Mouse (Mus musculus) limb, embryonic 12.5 days (tissue): Measurements from ENCODE around the gene Phf21a. TPM values are rescaled to one million over a fixed set of nuclear protein-coding genes. Genes with fewer than 3 reads are reported as not detected.

Source experiments
- ATAC-seq: fragments of 200-750 bp; cut with Nextera tagmentation; 2 replicates; pipeline ENCODE4 v1.8.0; 2017; ENCODE audit warnings: low read depth, moderate TSS enrichment; ENCODE audit not compliant: insufficient number of reproducible peaks, insufficient read depth, low FRiP score, low TSS enrichment
- H3K27ac ChIP-seq: fragments of 300-500 bp; sonication (generic); 2 replicates; pipeline ENCODE4 v1.5.1; 2016; ENCODE audit warnings: mild to moderate bottlenecking, moderate library complexity
- H3K27me3 ChIP-seq: fragments of 300-500 bp; sonication (generic); 2 replicates; pipeline ENCODE4 v1.6.1; 2016; ENCODE audit warnings: mild to moderate bottlenecking, moderate library complexity
- H3K36me3 ChIP-seq: fragments of 300-500 bp; sonication (generic); 2 replicates; pipeline ENCODE4 v1.6.1; 2016; ENCODE audit warnings: mild to moderate bottlenecking, moderate library complexity
- H3K4me1 ChIP-seq: fragments of 300-500 bp; sonication (generic); replicated peaks from 2 replicates; pipeline ENCODE4 v1.6.1; 2016
- H3K4me2 ChIP-seq: fragments of 300-500 bp; sonication (generic); 2 replicates; pipeline ENCODE4 v1.6.1; 2016; ENCODE audit warnings: mild to moderate bottlenecking, moderate library complexity
- H3K4me3 ChIP-seq: fragments of 300-500 bp; sonication (generic); replicated peaks from 2 replicates; pipeline ENCODE4 v1.5.1; 2016; ENCODE audit warnings: mild to moderate bottlenecking
- H3K9ac ChIP-seq: fragments of 300-500 bp; sonication (generic); replicated peaks from 2 replicates; pipeline ENCODE4 v1.6.1; 2016; ENCODE audit warnings: mild to moderate bottlenecking, moderate library complexity
- H3K9me3 ChIP-seq: fragments of 300-500 bp; sonication (generic); 2 replicates; pipeline ENCODE4 v1.6.1; 2016; ENCODE audit warnings: mild to moderate bottlenecking, moderate library complexity
- WGBS: fragments of 180-500 bp; shearing (Covaris S2); methylation state at CpG from one replicate; pipeline ENCODE4 v1.1.7; 2016; 5-methylcytosine and 5-hydroxymethylcytosine counted together
- polyA plus RNA-seq: library from polyadenylated mRNA; unstranded; fragments of >200 nt; fragmentation: Nextera tagmentation; extraction: Ambion mirVana; gene quantifications from 2 replicates; pipeline ENCODE4 v1.2.1, GENCODE M21; 2016

Gene Phf21a
- polyA plus RNA-seq, 1 experiment from 2014 or later = 34.2 TPM

DNA sequence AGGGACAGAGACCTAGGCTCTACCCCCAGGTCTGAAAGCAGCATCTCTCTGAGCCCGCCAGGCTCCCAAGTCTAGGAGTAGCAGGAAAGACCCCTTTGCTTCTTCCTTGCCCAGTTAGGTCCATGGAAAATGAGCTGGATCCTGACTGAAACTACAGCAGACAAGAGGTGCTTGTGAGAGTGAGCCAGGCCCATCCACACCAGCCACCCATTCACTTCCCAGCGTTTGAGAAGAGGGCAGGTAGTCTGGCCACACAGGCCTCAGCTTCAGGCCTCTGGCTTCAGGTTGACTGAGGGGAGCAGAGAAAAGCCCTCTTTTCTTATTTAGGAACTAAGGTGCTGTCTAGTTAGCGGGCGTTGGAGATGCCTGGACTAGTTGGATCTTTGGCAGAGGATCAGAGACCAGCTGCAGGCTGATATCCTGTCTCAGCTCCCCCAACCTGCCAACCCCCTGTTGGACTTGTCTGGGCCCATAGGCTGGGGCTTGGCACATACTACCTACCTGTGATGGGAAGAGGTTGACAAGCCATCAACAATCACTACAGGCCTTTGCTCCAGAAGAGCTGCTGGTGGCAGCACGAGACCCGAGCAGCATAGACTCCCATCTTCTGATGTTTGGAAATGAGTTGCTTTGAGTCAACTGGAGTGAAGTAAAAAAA, 269.8 kb downstream of the Phf21a start:
- Histone ChIP-seq H3K4me3 (no peak overlapping the region), H3K36me3 (peaks cover 75% of the 10 kb centered on the region), H3K4me2 (no peak overlapping the region), H3K4me1 (peaks cover 7% of the 10 kb centered on the region; the same call in 1 of the 2 replicates), H3K9ac (no peak overlapping the region), H3K9me3 (no peaks in the 10 kb centered on the region), H3K27me3 (no peaks in the 10 kb centered on the region), H3K27ac (no peak overlapping the region)
- WGBS = 91% methylated on average over 6 of the region's 6 CpGs
- ATAC-seq = no peak

DNA sequence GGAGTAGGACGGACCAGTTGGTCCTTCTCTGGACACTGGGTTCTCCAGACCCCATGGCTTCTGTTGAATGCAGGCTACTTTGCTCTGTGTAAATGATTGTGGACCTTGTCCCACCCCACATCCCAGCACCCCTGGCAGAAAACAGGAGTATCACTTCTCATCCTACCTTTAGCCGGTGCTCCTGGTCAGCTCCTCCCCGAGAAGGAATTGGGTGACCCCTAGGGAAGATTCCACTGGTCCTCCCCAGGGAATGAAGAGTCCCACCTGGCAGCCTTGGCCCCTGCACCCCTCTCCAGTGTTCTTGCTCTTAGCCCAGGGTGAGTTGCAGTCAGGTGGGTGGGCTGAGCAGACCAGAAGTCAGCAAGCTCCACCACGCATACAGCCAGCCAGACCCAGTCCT, 271.2 kb downstream of the Phf21a start:
- Histone ChIP-seq H3K4me1 (peaks cover 9% of the 10 kb centered on the region; the same call in 1 of the 2 replicates), H3K4me2 (no peak overlapping the region), H3K4me3 (no peak overlapping the region), H3K9me3 (no peaks in the 10 kb centered on the region), H3K9ac (no peak overlapping the region), H3K36me3 (peaks cover 61% of the 10 kb centered on the region), H3K27me3 (peaks cover 6% of the 10 kb centered on the region), H3K27ac (no peak overlapping the region)
- no peak for ATAC-seq
- WGBS = 94% methylated on average over 4 of the region's 4 CpGs

DNA sequence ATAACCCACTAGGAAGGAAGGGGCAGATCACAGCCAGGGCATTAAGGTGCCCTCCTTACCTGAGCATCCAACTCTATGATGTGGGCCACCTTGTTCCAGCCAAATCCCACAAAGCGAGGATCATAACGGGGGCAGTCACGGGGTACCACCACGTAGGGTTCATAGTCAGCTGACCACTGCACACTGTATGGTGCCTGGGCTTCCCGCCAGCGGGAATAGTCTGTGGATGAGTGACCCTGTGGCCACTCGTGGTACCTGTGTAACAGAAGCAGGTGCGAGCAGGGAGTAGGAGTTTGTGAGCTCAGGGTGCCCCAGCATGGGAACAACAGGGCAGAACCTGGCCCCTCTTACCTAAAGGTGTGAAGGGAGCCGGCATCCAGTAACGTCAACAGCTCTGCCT, 272.7 kb downstream of the Phf21a start:
- H3K4me2 ChIP-seq = no peak overlapping the region
- no peak for ATAC-seq
- no peaks in the 10 kb centered on the region for H3K9me3 ChIP-seq
- peaks cover 46% of the 10 kb centered on the region for H3K36me3 ChIP-seq
- no peak overlapping the region for H3K9ac ChIP-seq
- H3K4me3 ChIP-seq = no peak overlapping the region
- H3K4me1 ChIP-seq = peaks cover 24% of the 10 kb centered on the region
- H3K27me3 ChIP-seq = peaks cover 20% of the 10 kb centered on the region
- WGBS = 91% methylated on average over 10 of the region's 10 CpGs
- no peak overlapping the region for H3K27ac ChIP-seq

DNA sequence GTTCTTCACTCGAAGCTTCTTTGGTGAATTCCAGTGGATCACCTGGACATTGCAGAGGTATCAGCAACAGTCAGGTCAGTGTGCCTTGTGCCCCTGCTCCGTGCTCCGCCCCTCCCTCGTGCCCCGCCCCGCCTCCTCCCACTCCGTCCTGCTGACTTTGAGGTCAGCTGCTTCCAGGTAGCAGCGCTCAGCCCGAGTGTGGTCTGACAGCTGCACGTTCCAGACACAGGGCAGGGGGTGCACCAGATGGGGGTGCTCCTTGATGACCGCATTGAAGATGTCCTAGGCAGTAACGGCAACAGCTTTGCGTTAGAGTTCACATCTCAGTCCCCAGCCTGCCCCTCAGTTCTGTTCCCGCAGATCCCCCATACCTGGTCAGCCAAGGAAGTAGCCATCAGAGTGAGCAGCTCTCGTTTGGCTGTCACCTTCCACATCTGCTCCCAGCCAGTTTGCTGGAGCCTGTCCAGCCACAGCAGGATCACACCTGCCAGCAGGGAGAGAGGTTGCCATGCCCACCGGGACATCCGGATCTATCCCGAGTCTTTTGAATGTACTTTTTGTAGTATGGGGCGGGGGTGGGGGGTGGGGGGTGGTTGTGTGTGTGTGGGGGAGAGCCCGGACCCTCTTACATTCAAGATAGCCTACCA, 274.6 kb downstream of the Phf21a start:
- Histone ChIP-seq H3K4me1 (peaks cover 44% of the 10 kb centered on the region), H3K36me3 (peaks cover 31% of the 10 kb centered on the region), H3K4me2 (no peak overlapping the region), H3K9ac (no peak overlapping the region), H3K27ac (no peak overlapping the region), H3K27me3 (peaks cover 40% of the 10 kb centered on the region), H3K4me3 (no peak overlapping the region), H3K9me3 (no peaks in the 10 kb centered on the region)
- no peak for ATAC-seq
- WGBS = 22% methylated on average over 20 of the region's 20 CpGs

DNA sequence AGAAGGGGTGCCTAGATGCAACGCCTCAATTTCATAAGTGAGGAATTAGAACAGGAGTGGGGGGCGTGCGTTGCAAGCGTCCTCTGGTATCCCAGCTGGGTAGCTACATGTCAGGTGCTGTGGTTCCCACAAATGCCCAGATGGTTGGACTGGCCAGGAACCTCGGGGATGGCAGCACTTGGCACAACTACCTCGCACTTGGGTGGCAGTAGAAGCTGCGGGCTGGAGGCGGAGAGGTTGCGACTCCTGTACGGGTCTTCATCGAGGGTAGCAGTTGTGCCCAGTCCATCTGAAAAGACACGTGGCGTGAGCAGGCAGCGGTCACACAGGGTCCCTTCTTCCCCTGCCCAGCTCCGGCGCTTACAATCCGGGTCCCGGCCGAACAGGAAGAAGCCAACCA, 277.5 kb downstream of the Phf21a start:
- 11% methylated on average over 19 of the region's 19 CpGs for WGBS
- Histone ChIP-seq H3K9me3 (no peaks in the 10 kb centered on the region), H3K9ac (peak overlapping the region; percentile 66), H3K4me3 (peak overlapping the region; percentile 56), H3K4me2 (peak overlapping the region; percentile 93), H3K36me3 (peaks cover 7% of the 10 kb centered on the region), H3K4me1 (peaks cover 53% of the 10 kb centered on the region), H3K27me3 (peaks cover 44% of the 10 kb centered on the region), H3K27ac (no peak overlapping the region)
- ATAC-seq = no peak

DNA sequence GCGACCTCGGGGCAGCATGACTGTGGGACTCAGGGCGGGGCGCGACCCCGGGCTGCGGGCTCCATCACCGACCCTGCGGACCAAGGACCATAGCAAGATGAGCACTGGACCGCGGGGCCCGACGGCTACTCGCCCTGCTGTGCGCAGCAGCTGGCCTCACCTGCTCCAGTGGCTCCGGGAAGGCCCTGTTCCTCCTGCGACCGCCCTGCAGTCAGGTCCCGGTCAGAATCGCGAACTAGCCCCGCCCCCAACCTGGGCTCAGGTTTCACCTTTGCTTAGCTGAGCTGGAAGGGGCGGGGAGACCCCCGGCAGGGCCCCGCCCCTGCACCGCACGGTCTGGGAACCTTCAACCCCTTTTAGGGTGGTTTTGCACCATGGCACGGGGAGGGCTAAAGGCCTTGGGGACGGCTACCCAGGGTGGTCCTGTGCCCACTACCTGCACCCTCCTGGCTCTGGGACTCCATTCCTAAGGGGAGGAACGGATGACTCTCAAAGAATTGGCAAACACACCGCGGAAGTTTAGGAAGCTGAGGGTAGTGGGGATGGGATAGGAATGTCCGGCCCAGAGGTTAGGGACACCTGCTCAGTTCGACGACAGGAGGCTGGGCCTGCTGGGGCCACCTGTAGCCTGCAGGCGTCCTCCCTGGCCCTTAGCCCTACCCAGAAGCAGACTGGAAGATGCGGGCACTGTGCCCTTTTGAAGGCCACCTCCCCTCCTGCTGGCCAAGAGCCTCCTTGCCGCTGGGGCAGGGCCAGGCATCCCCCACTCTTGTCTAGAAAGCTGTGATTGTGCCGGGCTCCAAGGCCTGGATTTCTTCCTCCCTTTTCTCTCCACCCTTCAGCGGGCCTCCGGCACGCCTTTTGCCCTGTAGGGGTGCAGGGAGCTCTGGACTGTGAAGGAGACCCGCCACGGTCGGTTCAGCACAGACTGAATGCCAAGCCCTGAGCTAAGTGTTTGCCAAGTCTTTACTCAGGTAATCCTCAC, 278.2 kb downstream of the Phf21a start:
- ATAC-seq = peak; percentile 33
- Histone ChIP-seq H3K27me3 (peaks cover 44% of the 10 kb centered on the region), H3K4me2 (peak overlapping the region; percentile 93), H3K27ac (peak overlapping the region; percentile 37; the same call in 1 of the 2 replicates), H3K9me3 (no peaks in the 10 kb centered on the region), H3K4me1 (peaks cover 59% of the 10 kb centered on the region), H3K4me3 (peak overlapping the region; percentile 56), H3K9ac (peak overlapping the region; percentile 66), H3K36me3 (peaks cover 1% of the 10 kb centered on the region)
- 3% methylated on average over 45 of the region's 45 CpGs for WGBS

DNA sequence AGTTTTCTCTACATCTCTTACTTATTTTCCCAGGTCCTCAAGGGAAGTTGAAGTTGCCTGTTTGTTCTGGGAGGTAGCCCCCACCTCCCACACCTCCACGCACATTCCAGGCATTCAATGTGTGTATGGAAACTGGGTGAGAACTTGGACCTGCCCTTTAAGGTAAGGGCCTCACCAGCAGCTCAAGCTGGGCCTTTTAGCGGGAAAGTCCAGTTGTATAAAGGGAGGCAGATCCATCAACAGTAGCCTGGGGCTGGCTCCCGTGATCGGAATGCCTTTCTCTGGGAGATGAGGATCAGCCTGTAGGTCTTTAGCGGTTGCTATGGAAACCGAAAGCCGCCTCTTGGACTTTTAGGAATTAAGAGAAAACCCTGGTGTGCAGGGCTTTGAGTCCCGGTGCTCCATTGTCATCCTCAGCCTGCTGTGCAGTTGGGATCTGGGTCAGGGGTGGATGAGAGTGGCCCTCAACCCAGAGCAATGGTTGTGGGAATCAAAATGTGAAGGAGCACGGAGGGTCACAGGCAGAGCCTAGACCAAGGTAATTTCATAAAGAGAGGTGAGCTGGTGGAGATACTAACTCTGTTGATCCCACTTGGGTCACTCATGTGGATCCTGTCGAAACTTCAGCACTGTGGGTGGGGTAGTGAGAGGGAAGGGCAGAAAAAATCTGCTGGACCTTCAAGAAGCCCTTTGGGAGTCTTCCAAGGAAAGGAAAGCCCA, 279.2 kb downstream of the Phf21a start:
- no peak overlapping the region for H3K9ac ChIP-seq
- H3K9me3 ChIP-seq = no peaks in the 10 kb centered on the region
- peak overlapping the region; percentile 37; the same call in 1 of the 2 replicates for H3K27ac ChIP-seq
- no peak for ATAC-seq
- peaks cover 44% of the 10 kb centered on the region for H3K27me3 ChIP-seq
- H3K4me2 ChIP-seq = peak overlapping the region; percentile 93
- peaks cover 2% of the 10 kb centered on the region; the same call in 1 of the 2 replicates for H3K36me3 ChIP-seq
- H3K4me3 ChIP-seq = no peak overlapping the region
- 29% methylated on average over 10 of the region's 10 CpGs for WGBS
- H3K4me1 ChIP-seq = peaks cover 62% of the 10 kb centered on the region

DNA sequence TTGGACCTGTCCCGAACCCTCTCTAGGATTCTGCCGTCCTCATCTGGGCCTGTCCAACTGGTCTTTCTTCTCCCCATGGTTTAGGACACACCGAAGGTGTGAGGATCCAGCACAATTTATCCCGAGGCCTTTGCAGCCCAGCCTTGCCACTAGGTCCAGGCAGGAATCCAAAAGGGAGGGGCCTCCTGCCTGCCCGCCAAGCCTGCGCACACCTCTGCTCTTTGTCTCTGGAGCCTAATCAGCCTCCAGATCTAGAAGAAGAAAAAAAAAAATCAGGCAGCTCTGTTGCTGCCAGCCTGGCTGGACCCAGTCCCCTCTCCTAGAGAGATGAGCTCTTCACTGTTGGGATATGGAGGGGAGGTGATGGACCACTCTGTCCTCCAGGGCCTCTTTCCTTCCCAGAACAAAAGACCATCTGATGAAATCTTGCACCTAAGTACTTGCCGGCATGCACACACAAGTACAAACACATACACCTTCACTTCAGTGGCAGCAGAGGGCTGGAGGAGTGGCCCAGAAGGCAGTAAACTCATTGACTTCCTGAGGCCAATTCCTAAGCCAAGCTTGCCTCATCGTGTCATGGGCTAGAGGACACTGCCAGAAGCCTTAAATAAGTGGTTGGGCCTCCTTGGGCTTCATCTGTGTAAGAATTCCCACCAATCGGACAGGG, 280.0 kb downstream of the Phf21a start:
- no peak overlapping the region for H3K4me2 ChIP-seq
- no peak overlapping the region for H3K4me3 ChIP-seq
- no peak overlapping the region for H3K9ac ChIP-seq
- H3K4me1 ChIP-seq = peaks cover 54% of the 10 kb centered on the region
- no peaks in the 10 kb centered on the region for H3K9me3 ChIP-seq
- H3K36me3 ChIP-seq = peaks cover 9% of the 10 kb centered on the region; the same call in 1 of the 2 replicates
- H3K27me3 ChIP-seq = peaks cover 44% of the 10 kb centered on the region
- peak overlapping the region; percentile 37; the same call in 1 of the 2 replicates for H3K27ac ChIP-seq
- ATAC-seq = no peak
- 43% methylated on average over 9 of the region's 9 CpGs for WGBS

DNA sequence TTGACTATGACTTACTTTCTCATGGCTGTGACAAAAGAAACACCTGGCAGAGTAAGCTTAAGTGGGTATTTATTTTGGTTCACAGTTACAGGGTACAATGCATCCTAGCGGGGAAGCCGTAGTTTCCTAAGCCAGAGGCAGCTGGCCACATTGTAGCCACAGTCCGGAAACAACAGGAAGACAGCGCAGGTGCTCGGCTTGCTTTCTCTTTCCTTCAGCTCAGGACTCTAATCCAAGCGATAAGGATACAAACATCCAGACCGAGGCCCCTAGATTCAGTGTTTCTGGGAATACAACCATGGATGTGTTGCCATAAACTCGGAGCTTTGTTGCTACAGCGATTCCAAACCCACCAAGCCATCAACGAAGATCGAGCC, 280.5 kb downstream of the Phf21a start:
- WGBS = 81% methylated on average over 11 of the region's 11 CpGs
- Histone ChIP-seq H3K4me2 (no peak overlapping the region), H3K36me3 (peaks cover 15% of the 10 kb centered on the region; the same call in 1 of the 2 replicates), H3K4me3 (no peak overlapping the region), H3K9me3 (no peaks in the 10 kb centered on the region), H3K27me3 (peaks cover 44% of the 10 kb centered on the region), H3K27ac (0 out of 2 replicates have a peak overlapping the region, but pooled peaks have one; percentile 41), H3K9ac (0 out of 2 replicates have a peak overlapping the region, but pooled peaks have one; percentile 4), H3K4me1 (peaks cover 54% of the 10 kb centered on the region)
- ATAC-seq = no peak

DNA sequence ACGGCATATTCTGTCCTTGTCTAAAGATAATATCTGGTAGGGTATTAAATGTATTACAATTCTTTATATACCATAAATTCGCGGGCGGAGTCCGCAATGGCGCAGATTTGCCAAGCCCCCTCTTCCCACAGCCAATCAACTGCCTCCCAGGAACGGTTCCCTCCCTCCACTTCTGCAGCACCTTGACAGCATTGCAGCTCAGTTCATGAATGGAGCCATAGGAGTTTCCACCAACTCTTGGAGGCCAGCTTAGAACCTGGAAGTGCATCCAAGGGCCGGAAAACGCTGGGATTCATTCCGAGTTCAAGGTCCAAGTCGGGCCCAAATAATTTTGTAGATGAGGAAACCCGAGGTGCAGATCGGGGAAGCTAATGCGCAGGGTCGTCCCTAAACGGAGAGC, 281.6 kb downstream of the Phf21a start, which contains the start of the genes Pex16 and Large2:
TSS of gene Pex16 (plus strand) at position 163 of the 400 bp plus-strand sequence.
TSS of gene Large2 (minus strand) at position 356 of the 400 bp plus-strand sequence.
- Histone ChIP-seq H3K9ac (peak within 1 kb of the TSS; percentile 57), H3K36me3 (peaks cover 25% of the 10 kb centered on the region), H3K4me2 (peak within 1 kb of the TSS; percentile 94), H3K27ac (peak within 1 kb of the TSS; percentile 87), H3K27me3 (peaks cover 34% of the 10 kb centered on the region), H3K9me3 (no peaks in the 10 kb centered on the region), H3K4me3 (peak within 1 kb of the TSS; percentile 76), H3K4me1 (peaks cover 50% of the 10 kb centered on the region)
- 2% methylated on average over 16 of the region's 16 CpGs for WGBS
- ATAC-seq = no peak
